Mouse (Mus musculus): ENCODE data around the gene Pde2a. TPM values are rescaled to one million over a fixed set of nuclear protein-coding genes. Genes with fewer than 3 reads are reported as not detected.

Pde2a gene
- polyA plus RNA-seq, 1 experiment from 2014 or later: 22.5 TPM

DNA sequence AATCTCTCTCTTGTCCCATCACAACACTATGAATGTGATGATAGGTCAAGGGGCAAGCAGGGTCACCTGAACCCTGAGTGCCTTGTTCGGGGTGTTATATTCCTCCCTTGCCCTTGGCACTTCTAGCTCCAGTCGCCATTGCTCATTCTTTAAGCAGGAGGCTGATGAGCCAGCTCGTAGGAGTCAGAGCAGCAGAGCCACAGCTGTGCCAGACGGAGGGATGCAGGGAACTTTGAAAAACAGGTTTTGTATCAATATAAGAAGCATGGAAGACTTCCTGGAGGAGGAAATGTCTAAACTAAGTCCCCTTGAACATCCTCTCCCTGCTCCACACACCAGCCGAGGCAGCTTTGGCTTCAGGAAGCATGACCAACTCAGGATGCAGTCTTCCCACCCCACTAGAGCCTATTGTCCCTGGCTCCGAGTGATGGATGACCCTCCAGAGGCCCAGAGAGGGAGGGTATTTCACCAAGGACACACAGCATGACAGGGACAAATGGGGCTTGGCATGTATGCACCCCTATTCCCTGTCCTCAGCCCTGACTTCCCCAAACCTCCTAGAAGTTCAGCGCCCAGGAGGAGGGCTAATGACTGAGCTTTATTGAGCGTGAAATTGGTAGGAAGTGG lies 60.5 kb downstream of the Pde2a start:
- Histone ChIP-seq H3K27ac (ENCODE audit: low read length) (no peak overlapping the region), H3K4me3 (ENCODE audit: low read length) (no peak overlapping the region), H3K27me3 (ENCODE audit: control insufficient read depth, insufficient read depth, low read depth, low read length) (no peaks in the 10 kb centered on the region), H3K4me1 (replicated peaks; ENCODE audit: control insufficient read depth, insufficient read depth, low read length) (no peaks in the 10 kb centered on the region; the same call in 1 of the 2 replicates), H3K36me3 (ENCODE audit: control insufficient read depth, insufficient read depth, low read length) (no peaks in the 10 kb centered on the region), H3K9ac (ENCODE audit: low read length) (no peak overlapping the region), H3K4me2 (ENCODE audit: low read depth, low read length) (no peak overlapping the region), H3K9me3 (ENCODE audit: control insufficient read depth, low read length) (no peaks in the 10 kb centered on the region)
- ATAC-seq (ENCODE audit: low read depth): peak; percentile 45; the same call in 1 of the 2 replicates
- WGBS: 43% methylated on average over 8 of the region's 8 CpGs

GRCm38 (mm10) chr7:101482499-101483081 lies 61.1 kb downstream of the Pde2a start:
- ATAC-seq (ENCODE audit: low read depth): peak; percentile 45
- Histone ChIP-seq H3K36me3 (ENCODE audit: control insufficient read depth, insufficient read depth, low read length) (no peaks in the 10 kb centered on the region), H3K4me2 (ENCODE audit: low read depth, low read length) (no peak overlapping the region), H3K4me1 (replicated peaks; ENCODE audit: control insufficient read depth, insufficient read depth, low read length) (no peaks in the 10 kb centered on the region; the same call in 1 of the 2 replicates), H3K4me3 (ENCODE audit: low read length) (no peak overlapping the region), H3K9ac (ENCODE audit: low read length) (no peak overlapping the region), H3K27ac (ENCODE audit: low read length) (no peak overlapping the region), H3K27me3 (ENCODE audit: control insufficient read depth, insufficient read depth, low read depth, low read length) (no peaks in the 10 kb centered on the region), H3K9me3 (ENCODE audit: control insufficient read depth, low read length) (no peaks in the 10 kb centered on the region)
- 58% methylated on average over 9 of the region's 9 CpGs for WGBS

GRCm38 (mm10) chr7:101483498-101484115 lies 62.1 kb downstream of the Pde2a start:
- no peaks in the 10 kb centered on the region for H3K27me3 ChIP-seq (ENCODE audit: control insufficient read depth, insufficient read depth, low read depth, low read length)
- no peak overlapping the region for H3K9ac ChIP-seq (ENCODE audit: low read length)
- no peaks in the 10 kb centered on the region for H3K9me3 ChIP-seq (ENCODE audit: control insufficient read depth, low read length)
- H3K27ac ChIP-seq (ENCODE audit: low read length): no peak overlapping the region
- H3K4me3 ChIP-seq (ENCODE audit: low read length): no peak overlapping the region
- no peak overlapping the region for H3K4me2 ChIP-seq (ENCODE audit: low read depth, low read length)
- ATAC-seq (ENCODE audit: low read depth): no peak
- no peaks in the 10 kb centered on the region for H3K36me3 ChIP-seq (ENCODE audit: control insufficient read depth, insufficient read depth, low read length)
- 66% methylated on average over 9 of the region's 9 CpGs for WGBS
- H3K4me1 ChIP-seq (replicated peaks; ENCODE audit: control insufficient read depth, insufficient read depth, low read length): no peaks in the 10 kb centered on the region; the same call in 1 of the 2 replicates

GRCm38 (mm10) chr7:101487102-101487501 lies 65.6 kb downstream of the Pde2a start:
- Histone ChIP-seq H3K36me3 (ENCODE audit: control insufficient read depth, insufficient read depth, low read length) (no peaks in the 10 kb centered on the region), H3K9ac (ENCODE audit: low read length) (no peak overlapping the region), H3K4me3 (ENCODE audit: low read length) (no peak overlapping the region), H3K27me3 (ENCODE audit: control insufficient read depth, insufficient read depth, low read depth, low read length) (no peaks in the 10 kb centered on the region), H3K27ac (ENCODE audit: low read length) (no peak overlapping the region), H3K9me3 (ENCODE audit: control insufficient read depth, low read length) (no peaks in the 10 kb centered on the region), H3K4me2 (ENCODE audit: low read depth, low read length) (no peak overlapping the region), H3K4me1 (replicated peaks; ENCODE audit: control insufficient read depth, insufficient read depth, low read length) (no peaks in the 10 kb centered on the region; the same call in 1 of the 2 replicates)
- WGBS: 63% methylated on average over 5 of the region's 5 CpGs
- ATAC-seq (ENCODE audit: low read depth): no peak

DNA sequence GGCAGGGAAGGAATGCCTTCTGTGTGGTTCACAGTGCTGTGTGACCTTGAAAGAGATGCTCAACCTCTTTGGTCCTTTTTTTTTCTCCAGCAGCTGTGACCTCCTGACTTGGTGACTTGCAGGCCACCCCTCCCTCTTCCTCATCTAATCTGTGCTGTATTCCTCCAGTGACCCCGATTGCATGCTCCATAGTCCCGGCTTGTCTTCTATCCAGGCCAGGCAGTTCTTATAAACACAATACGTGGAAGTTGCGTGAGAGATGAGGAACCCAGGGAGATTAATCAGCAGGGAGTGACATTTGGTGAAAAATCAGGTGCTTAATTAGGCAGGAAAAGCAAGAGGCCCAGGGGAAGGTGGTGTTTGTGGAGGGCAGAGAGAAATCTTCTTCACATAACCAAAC lies 69.5 kb downstream of the Pde2a start:
- no peaks in the 10 kb centered on the region for H3K27me3 ChIP-seq (ENCODE audit: control insufficient read depth, insufficient read depth, low read depth, low read length)
- H3K4me2 ChIP-seq (ENCODE audit: low read depth, low read length): no peak overlapping the region
- no peaks in the 10 kb centered on the region for H3K4me1 ChIP-seq (replicated peaks; ENCODE audit: control insufficient read depth, insufficient read depth, low read length)
- ATAC-seq (ENCODE audit: low read depth): peak; percentile 43; the same call in 1 of the 2 replicates
- no peaks in the 10 kb centered on the region for H3K36me3 ChIP-seq (ENCODE audit: control insufficient read depth, insufficient read depth, low read length)
- H3K9me3 ChIP-seq (ENCODE audit: control insufficient read depth, low read length): no peaks in the 10 kb centered on the region
- 39% methylated on average over 4 of the region's 4 CpGs for WGBS
- no peak overlapping the region for H3K27ac ChIP-seq (ENCODE audit: low read length)
- no peak overlapping the region for H3K9ac ChIP-seq (ENCODE audit: low read length)
- H3K4me3 ChIP-seq (ENCODE audit: low read length): no peak overlapping the region

DNA sequence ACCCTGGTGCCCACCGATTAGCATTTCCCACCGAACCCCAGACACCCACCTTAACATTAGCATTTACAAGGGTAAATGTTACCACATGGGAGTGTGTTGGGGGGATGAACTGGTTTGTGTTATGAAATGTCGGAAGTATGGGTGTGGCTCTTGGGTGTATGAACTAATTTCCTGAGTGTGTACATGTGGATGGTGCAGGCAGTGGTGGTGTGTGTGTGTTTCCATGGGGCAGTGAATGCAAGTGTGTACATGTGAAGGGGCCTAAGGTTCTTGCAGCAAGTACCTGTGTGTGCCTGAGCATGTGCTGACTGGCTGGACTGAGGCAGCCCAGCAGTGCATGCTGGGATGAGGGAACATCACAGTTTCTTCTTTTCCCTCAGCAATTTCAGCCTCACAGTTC lies 76.9 kb downstream of the Pde2a start:
- Histone ChIP-seq H3K4me2 (ENCODE audit: low read depth, low read length) (no peak overlapping the region), H3K4me1 (replicated peaks; ENCODE audit: control insufficient read depth, insufficient read depth, low read length) (no peaks in the 10 kb centered on the region), H3K27ac (ENCODE audit: low read length) (no peak overlapping the region), H3K27me3 (ENCODE audit: control insufficient read depth, insufficient read depth, low read depth, low read length) (no peaks in the 10 kb centered on the region; the same call in 1 of the 2 replicates), H3K9ac (ENCODE audit: low read length) (no peak overlapping the region), H3K9me3 (ENCODE audit: control insufficient read depth, low read length) (no peaks in the 10 kb centered on the region), H3K4me3 (ENCODE audit: low read length) (no peak overlapping the region), H3K36me3 (ENCODE audit: control insufficient read depth, insufficient read depth, low read length) (no peaks in the 10 kb centered on the region)
- WGBS: 76% methylated on average over 3 of the region's 3 CpGs
- no peak for ATAC-seq (ENCODE audit: low read depth)

DNA sequence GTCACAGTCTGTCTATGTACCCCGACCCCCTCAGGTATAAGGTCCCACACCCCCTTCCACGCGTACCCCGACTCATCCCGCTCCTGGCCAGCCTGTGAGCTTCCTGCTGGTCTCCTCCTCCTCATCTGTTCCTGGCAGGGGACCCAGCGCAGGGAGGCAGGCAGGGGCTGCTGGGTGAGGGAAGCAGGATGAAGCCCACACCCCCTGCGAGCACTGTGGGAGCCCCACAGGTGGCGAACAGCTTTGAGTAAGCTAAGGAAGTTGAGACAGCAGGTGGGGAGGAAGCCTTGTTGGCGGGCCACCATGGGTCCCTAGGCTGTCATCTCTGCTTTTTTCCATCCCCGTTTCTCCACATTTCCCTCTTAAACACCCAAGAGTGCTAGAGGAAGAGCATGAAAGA lies 77.8 kb downstream of the Pde2a start:
- Histone ChIP-seq H3K4me3 (ENCODE audit: low read length) (no peak overlapping the region), H3K9ac (ENCODE audit: low read length) (no peak overlapping the region), H3K27ac (ENCODE audit: low read length) (no peak overlapping the region), H3K9me3 (ENCODE audit: control insufficient read depth, low read length) (no peaks in the 10 kb centered on the region), H3K4me1 (replicated peaks; ENCODE audit: control insufficient read depth, insufficient read depth, low read length) (no peaks in the 10 kb centered on the region; the same call in 1 of the 2 replicates), H3K4me2 (ENCODE audit: low read depth, low read length) (no peak overlapping the region), H3K36me3 (ENCODE audit: control insufficient read depth, insufficient read depth, low read length) (no peaks in the 10 kb centered on the region), H3K27me3 (ENCODE audit: control insufficient read depth, insufficient read depth, low read depth, low read length) (peaks cover 5% of the 10 kb centered on the region)
- 33% methylated on average over 10 of the region's 10 CpGs for WGBS
- no peak for ATAC-seq (ENCODE audit: low read depth)

GRCm38 (mm10) chr7:101499701-101500100 lies 78.2 kb downstream of the Pde2a start:
- ATAC-seq (ENCODE audit: low read depth): no peak
- H3K9me3 ChIP-seq (ENCODE audit: control insufficient read depth, low read length): no peaks in the 10 kb centered on the region
- H3K36me3 ChIP-seq (ENCODE audit: control insufficient read depth, insufficient read depth, low read length): no peaks in the 10 kb centered on the region
- no peak overlapping the region for H3K4me3 ChIP-seq (ENCODE audit: low read length)
- WGBS: 64% methylated on average over 9 of the region's 9 CpGs
- no peak overlapping the region for H3K27ac ChIP-seq (ENCODE audit: low read length)
- no peak overlapping the region for H3K9ac ChIP-seq (ENCODE audit: low read length)
- peaks cover 5% of the 10 kb centered on the region for H3K27me3 ChIP-seq (ENCODE audit: control insufficient read depth, insufficient read depth, low read depth, low read length)
- H3K4me2 ChIP-seq (ENCODE audit: low read depth, low read length): no peak overlapping the region
- no peaks in the 10 kb centered on the region; the same call in 1 of the 2 replicates for H3K4me1 ChIP-seq (replicated peaks; ENCODE audit: control insufficient read depth, insufficient read depth, low read length)

GRCm38 (mm10) chr7:101501236-101501635 lies 79.7 kb downstream of the Pde2a start:
- Histone ChIP-seq H3K4me2 (ENCODE audit: low read depth, low read length) (no peak overlapping the region), H3K9ac (ENCODE audit: low read length) (no peak overlapping the region), H3K27ac (ENCODE audit: low read length) (no peak overlapping the region), H3K9me3 (ENCODE audit: control insufficient read depth, low read length) (no peaks in the 10 kb centered on the region), H3K4me1 (replicated peaks; ENCODE audit: control insufficient read depth, insufficient read depth, low read length) (no peaks in the 10 kb centered on the region; the same call in 1 of the 2 replicates), H3K27me3 (ENCODE audit: control insufficient read depth, insufficient read depth, low read depth, low read length) (peaks cover 5% of the 10 kb centered on the region), H3K36me3 (ENCODE audit: control insufficient read depth, insufficient read depth, low read length) (no peaks in the 10 kb centered on the region), H3K4me3 (ENCODE audit: low read length) (no peak overlapping the region)
- ATAC-seq (ENCODE audit: low read depth): no peak
- 61% methylated on average over 6 of the region's 6 CpGs for WGBS

All from lung, embryonic 16.5 days (tissue).